Mouse (Mus musculus) MEL (cell line): Measurements from ENCODE around the gene Cpeb1.

ENCODE experiments used
- CTCF ChIP-seq, 3 experiments: IDR thresholded peaks in 2 of 3; conservative IDR thresholded peaks in 1 of 3; 2 replicates each; pipeline ENCODE4 v1.5.1; 2011 to 2012; ENCODE audit warnings: low read length in 3 of 3, low read depth in 2 of 3, mild to moderate bottlenecking in 2 of 3, improper control_type of control experiment in 1 of 3, inconsistent platforms in 1 of 3, mixed read lengths in 1 of 3, moderate library complexity in 1 of 3; ENCODE audit not compliant: control insufficient read depth in 1 of 3, insufficient read depth in 1 of 3, poor library complexity in 1 of 3, severe bottlenecking in 1 of 3
- E2F4 ChIP-seq: IDR thresholded peaks from 2 replicates; pipeline ENCODE4 v1.6.1; 2011; ENCODE audit warnings: low read depth, low read length, improper control_type of control experiment, borderline replicate concordance
- GABPA ChIP-seq: IDR thresholded peaks from 2 replicates; pipeline ENCODE4 v1.6.1; 2012; ENCODE audit warnings: low read depth, mild to moderate bottlenecking, inconsistent platforms, low read length, improper control_type of control experiment, moderate library complexity
- GATA1 ChIP-seq: IDR thresholded peaks from 2 replicates; pipeline ENCODE4 v1.6.1; 2011; ENCODE audit warnings: low read depth, low read length, improper control_type of control experiment
- MAX ChIP-seq: IDR thresholded peaks from 2 replicates; pipeline ENCODE4 v1.6.1; 2011; ENCODE audit warnings: low read length, improper control_type of control experiment
- NELFE ChIP-seq: IDR thresholded peaks from 2 replicates; pipeline ENCODE4 v1.6.1; 2011; ENCODE audit warnings: low read depth, low read length, improper control_type of control experiment
- NRF1 ChIP-seq: IDR thresholded peaks from 2 replicates; pipeline ENCODE4 v1.6.1; 2014; ENCODE audit warnings: low read depth, mild to moderate bottlenecking, inconsistent platforms, low read length, improper control_type of control experiment, moderate library complexity; ENCODE audit not compliant: poor library complexity, insufficient read depth, severe bottlenecking
- POLR2AphosphoS2 ChIP-seq: IDR thresholded peaks from 2 replicates; pipeline ENCODE4 v1.6.1; 2011; ENCODE audit warnings: low read length, improper control_type of control experiment
- POLR2AphosphoS5 ChIP-seq: IDR thresholded peaks from 2 replicates; pipeline ENCODE4 v1.6.1; 2012; ENCODE audit warnings: low read depth, borderline replicate concordance, mild to moderate bottlenecking, inconsistent platforms, low read length, moderate library complexity, mixed read lengths
- SMC3 ChIP-seq: IDR thresholded peaks from 2 replicates; pipeline ENCODE4 v1.6.1; 2011; ENCODE audit warnings: low read depth, low read length, improper control_type of control experiment
- TBP ChIP-seq: IDR thresholded peaks from 2 replicates; pipeline ENCODE4 v1.8.0; 2011; ENCODE audit warnings: low read depth, low read length, improper control_type of control experiment
- USF1 ChIP-seq: IDR thresholded peaks from 2 replicates; pipeline ENCODE4 v1.6.1; 2014; ENCODE audit warnings: low read depth, mild to moderate bottlenecking, inconsistent platforms, low read length, improper control_type of control experiment, moderate library complexity

DNA sequence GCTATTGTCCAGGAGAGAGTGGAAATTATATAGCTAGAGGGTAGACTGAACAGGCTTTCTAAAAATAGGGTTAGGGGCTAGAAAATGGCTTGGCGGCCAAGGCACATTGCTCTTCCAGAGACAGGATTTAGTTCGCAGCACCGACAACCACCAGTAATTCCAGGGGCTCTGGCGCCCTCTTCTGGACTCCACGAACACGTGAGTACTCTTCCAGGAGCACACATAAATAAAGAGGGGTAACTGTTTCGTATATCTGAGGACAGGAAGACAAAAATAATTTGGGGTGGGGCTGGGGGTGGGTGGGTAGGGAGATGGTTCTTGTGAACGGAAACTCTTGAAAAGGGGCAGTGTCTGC, 118.9 kb downstream of the Cpeb1 start:
- TF ChIP-seq USF1 (no peak), NELFE (no peak), POLR2AphosphoS2 (no peak), GATA1 (no peak), POLR2AphosphoS5 (no peak), GABPA (no peak), NRF1 (no peak), CTCF (IDR thresholded peaks at IDR 0.05 in 2 of 3, conservative IDR thresholded peaks at IDR 0.05 in 1 of 3; ENCODE audit: control insufficient read depth in 1 of 3, insufficient read depth in 1 of 3, low read depth in 2 of 3, low read length in 3 of 3, poor library complexity in 1 of 3, severe bottlenecking in 1 of 3) (peak; percentile 52 to 80 (median 63)), SMC3 (peak; percentile 39), E2F4 (no peak), TBP (no peak), MAX (no peak)
